Mouse (Mus musculus): Measurements from ENCODE around the gene Hibch. TPM values are rescaled to one million over a fixed set of nuclear protein-coding genes. Genes with fewer than 3 reads are reported as not detected.
"Not testable (repeated sequence)": the region's sequence is repeated elsewhere in the genome, so short reads cannot be mapped to it uniquely, and the experiment has no call there.

Hibch gene
- polyA plus RNA-seq, 1 experiment from 2014 or later, result 28.5 TPM

- H3K79me2 ChIP-seq (ENCODE audit: inconsistent target), result no peaks in the 10 kb centered on the region
- peak overlapping the region; percentile 26 for H3K4me3 ChIP-seq (ENCODE audit: inconsistent target)
Observed at GRCm38 (mm10) chr1:52844354-52844753, 375 bp upstream of the Hibch start.

GRCm38 (mm10) chr1:52846556-52846955 lies 1.8 kb downstream of the Hibch start:
- 88% methylated on average over 4 of the region's 4 CpGs for WGBS (ENCODE audit: missing documents)
- no peaks in the 10 kb centered on the region for H3K79me2 ChIP-seq (ENCODE audit: inconsistent target)
- H3K27ac ChIP-seq, result no peak overlapping the region
- H3K36me3 ChIP-seq (ENCODE audit: inconsistent target), result no peaks in the 10 kb centered on the region
- no peak overlapping the region for H3K4me3 ChIP-seq (ENCODE audit: inconsistent target)

More at GRCm38 (mm10) chr1:52844354-52844753, 375 bp upstream of the Hibch start:
- Histone ChIP-seq H3K27ac (peak overlapping the region; percentile 34), H3K36me3 (ENCODE audit: inconsistent target) (no peaks in the 10 kb centered on the region)
- WGBS (ENCODE audit: missing documents), result 3% methylated on average over 3 of the region's 3 CpGs

GRCm38 (mm10) chr1:52849422-52849821 lies 4.7 kb downstream of the Hibch start:
- Histone ChIP-seq H3K27ac (no peak overlapping the region), H3K4me3 (ENCODE audit: inconsistent target) (no peak overlapping the region), H3K36me3 (ENCODE audit: inconsistent target) (no peaks in the 10 kb centered on the region), H3K79me2 (ENCODE audit: inconsistent target) (no peaks in the 10 kb centered on the region)
- WGBS (ENCODE audit: missing documents), result 93% methylated on average over 4 of the region's 4 CpGs

GRCm38 (mm10) chr1:52854029-52854428 lies 9.3 kb downstream of the Hibch start:
- not testable (repeated sequence) for H3K27ac ChIP-seq; H3K79me2 ChIP-seq (ENCODE audit: inconsistent target); H3K4me3 ChIP-seq (ENCODE audit: inconsistent target); H3K36me3 ChIP-seq (ENCODE audit: inconsistent target)
- no CpG with 5 or more reads among the region's 1 CpGs for WGBS (ENCODE audit: missing documents)

GRCm38 (mm10) chr1:52855904-52856601 lies 11.3 kb downstream of the Hibch start:
- 93% methylated on average over 7 of the region's 7 CpGs for WGBS (ENCODE audit: missing documents)
- H3K36me3 ChIP-seq (ENCODE audit: inconsistent target), result peaks cover 11% of the 10 kb centered on the region; the same call in 1 of the 2 replicates
- H3K27ac ChIP-seq, result no peak overlapping the region
- H3K79me2 ChIP-seq (ENCODE audit: inconsistent target), result no peaks in the 10 kb centered on the region
- H3K4me3 ChIP-seq (ENCODE audit: inconsistent target), result no peak overlapping the region

GRCm38 (mm10) chr1:52864220-52864619 lies 19.5 kb downstream of the Hibch start:
- H3K27ac ChIP-seq, result no peak overlapping the region
- H3K79me2 ChIP-seq (ENCODE audit: inconsistent target), result no peaks in the 10 kb centered on the region
- no peak overlapping the region for H3K4me3 ChIP-seq (ENCODE audit: inconsistent target)
- 100% methylated on average over 1 of the region's 1 CpGs for WGBS (ENCODE audit: missing documents)
- H3K36me3 ChIP-seq (ENCODE audit: inconsistent target), result peaks cover 13% of the 10 kb centered on the region; the same call in 1 of the 2 replicates

GRCm38 (mm10) chr1:52866007-52866406 lies 21.3 kb downstream of the Hibch start:
- H3K36me3 ChIP-seq (ENCODE audit: inconsistent target), result 0 out of 2 replicates have a peak, but pooled peaks cover 3% of the 10 kb centered on the region
- 93% methylated on average over 3 of the region's 3 CpGs for WGBS (ENCODE audit: missing documents)
- H3K79me2 ChIP-seq (ENCODE audit: inconsistent target), result no peaks in the 10 kb centered on the region
- H3K4me3 ChIP-seq (ENCODE audit: inconsistent target), result no peak overlapping the region
- H3K27ac ChIP-seq, result no peak overlapping the region

- Histone ChIP-seq H3K36me3 (ENCODE audit: inconsistent target) (no peaks in the 10 kb centered on the region), H3K4me3 (ENCODE audit: inconsistent target) (no peak overlapping the region), H3K27ac (no peak overlapping the region), H3K79me2 (ENCODE audit: inconsistent target) (no peaks in the 10 kb centered on the region)
- WGBS (ENCODE audit: missing documents), result 100% methylated on average over 1 of the region's 1 CpGs
Observed at GRCm38 (mm10) chr1:52867876-52868275, 23.1 kb downstream of the Hibch start.

- Histone ChIP-seq H3K4me3 (ENCODE audit: inconsistent target) (no peak overlapping the region), H3K79me2 (ENCODE audit: inconsistent target) (no peaks in the 10 kb centered on the region), H3K36me3 (ENCODE audit: inconsistent target) (no peaks in the 10 kb centered on the region), H3K27ac (no peak overlapping the region)
- WGBS (ENCODE audit: missing documents), result 100% methylated on average over 2 of the region's 2 CpGs
Observed at GRCm38 (mm10) chr1:52884208-52884607, 39.5 kb downstream of the Hibch start.

GRCm38 (mm10) chr1:52909783-52910182 lies 65.1 kb downstream of the Hibch start:
- no peak overlapping the region for H3K27ac ChIP-seq
- WGBS (ENCODE audit: missing documents), result 68% methylated on average over 3 of the region's 3 CpGs
- H3K4me3 ChIP-seq (ENCODE audit: inconsistent target), result no peak overlapping the region
- H3K36me3 ChIP-seq (ENCODE audit: inconsistent target), result no peaks in the 10 kb centered on the region
- H3K79me2 ChIP-seq (ENCODE audit: inconsistent target), result no peaks in the 10 kb centered on the region

GRCm38 (mm10) chr1:52916655-52917054 lies 71.9 kb downstream of the Hibch start:
- H3K27ac ChIP-seq, result no peak overlapping the region
- no peaks in the 10 kb centered on the region for H3K36me3 ChIP-seq (ENCODE audit: inconsistent target)
- 88% methylated on average over 2 of the region's 2 CpGs for WGBS (ENCODE audit: missing documents)
- no peaks in the 10 kb centered on the region for H3K79me2 ChIP-seq (ENCODE audit: inconsistent target)
- H3K4me3 ChIP-seq (ENCODE audit: inconsistent target), result no peak overlapping the region

- H3K36me3 ChIP-seq (ENCODE audit: inconsistent target); H3K79me2 ChIP-seq (ENCODE audit: inconsistent target); H3K4me3 ChIP-seq (ENCODE audit: inconsistent target); H3K27ac ChIP-seq: not testable (repeated sequence)
Observed at GRCm38 (mm10) chr1:52918897-52919296, 74.2 kb downstream of the Hibch start.

GRCm38 (mm10) chr1:52924482-52924881 lies 79.8 kb downstream of the Hibch start:
- H3K4me3 ChIP-seq (ENCODE audit: inconsistent target); H3K27ac ChIP-seq; H3K36me3 ChIP-seq (ENCODE audit: inconsistent target); H3K79me2 ChIP-seq (ENCODE audit: inconsistent target): not testable (repeated sequence)
- no CpG with 5 or more reads among the region's 1 CpGs for WGBS (ENCODE audit: missing documents)

- 96% methylated on average over 5 of the region's 5 CpGs for WGBS (ENCODE audit: missing documents)
- no peak overlapping the region for H3K27ac ChIP-seq
- no peak overlapping the region for H3K4me3 ChIP-seq (ENCODE audit: inconsistent target)
- no peaks in the 10 kb centered on the region for H3K79me2 ChIP-seq (ENCODE audit: inconsistent target)
- no peaks in the 10 kb centered on the region for H3K36me3 ChIP-seq (ENCODE audit: inconsistent target)
Observed at GRCm38 (mm10) chr1:52934494-52934893, 89.8 kb downstream of the Hibch start.

- no peaks in the 10 kb centered on the region for H3K36me3 ChIP-seq (ENCODE audit: inconsistent target)
- H3K4me3 ChIP-seq (ENCODE audit: inconsistent target), result no peak overlapping the region
- H3K79me2 ChIP-seq (ENCODE audit: inconsistent target), result no peaks in the 10 kb centered on the region
- H3K27ac ChIP-seq, result no peak overlapping the region
- WGBS (ENCODE audit: missing documents), result 91% methylated on average over 1 of the region's 1 CpGs
Observed at GRCm38 (mm10) chr1:52939021-52939420, 94.3 kb downstream of the Hibch start.

GRCm38 (mm10) chr1:52947895-52948294 lies 103.2 kb downstream of the Hibch start:
- Histone ChIP-seq H3K27ac (no peak overlapping the region), H3K79me2 (ENCODE audit: inconsistent target) (no peaks in the 10 kb centered on the region), H3K4me3 (ENCODE audit: inconsistent target) (no peak overlapping the region), H3K36me3 (ENCODE audit: inconsistent target) (no peaks in the 10 kb centered on the region)
- 92% methylated on average over 5 of the region's 5 CpGs for WGBS (ENCODE audit: missing documents)
